Mouse (Mus musculus) spleen, adult 2 months (tissue): ENCODE results near the gene Eml4. TPM values are rescaled to one million over a fixed set of nuclear protein-coding genes. Genes with fewer than 3 reads are reported as not detected.

ENCODE experiments used
- DNase-seq, 2 experiments: peaks; one replicate each; pipeline versions ENCODE4 v3.0.0 to v3.0.0-alpha.2; 2012 to 2021; ENCODE audit warnings: low spot score in 2 of 2, low read depth in 1 of 2
- H3K27ac ChIP-seq: fragments of 200-500 bp; 2 replicates; pipeline ENCODE4 v1.5.1; 2012; ENCODE audit warnings: low read length, inconsistent platforms; ENCODE audit not compliant: insufficient read depth
- H3K27me3 ChIP-seq: fragments of 200-500 bp; 2 replicates; pipeline ENCODE4 v1.6.1; 2012; ENCODE audit warnings: mild to moderate bottlenecking, moderate library complexity, low read length, inconsistent platforms; ENCODE audit not compliant: control insufficient read depth, insufficient read depth
- H3K36me3 ChIP-seq: fragments of 200-500 bp; 2 replicates; pipeline ENCODE4 v1.6.1; 2012; ENCODE audit warnings: mild to moderate bottlenecking, low read length, inconsistent platforms; ENCODE audit not compliant: control insufficient read depth, insufficient read depth
- H3K4me1 ChIP-seq: fragments of 200-500 bp; 2 replicates; pipeline ENCODE4 v1.6.1; 2011; ENCODE audit warnings: inconsistent platforms; ENCODE audit not compliant: control insufficient read depth, insufficient read depth, insufficient read length
- H3K4me3 ChIP-seq: fragments of 200-500 bp; 2 replicates; pipeline ENCODE4 v1.5.1; 2011; ENCODE audit warnings: mild to moderate bottlenecking, inconsistent platforms; ENCODE audit not compliant: insufficient read depth, insufficient read length; ENCODE audit errors: extremely low read depth
- CTCF ChIP-seq: fragments of 200-500 bp; IDR thresholded peaks from 2 replicates; pipeline ENCODE4 v1.5.1; 2011; ENCODE audit warnings: mild to moderate bottlenecking, inconsistent platforms; ENCODE audit not compliant: insufficient read depth, insufficient read length, insufficient replicate concordance; ENCODE audit errors: extremely low read depth
- POLR2A ChIP-seq: fragments of 200-500 bp; IDR thresholded peaks from 2 replicates; pipeline ENCODE4 v1.6.1; 2011; ENCODE audit warnings: low read depth, low read length, inconsistent platforms
- WGBS: fragments of 180-500 bp; shearing (Covaris S2); methylation state at CpG from one replicate; pipeline ENCODE4 v1.1.7; 2018; 5-methylcytosine and 5-hydroxymethylcytosine counted together
- polyA plus RNA-seq: library from polyadenylated mRNA; depleted of rRNA; stranded (reverse); fragments of >200 nt; gene quantifications from 2 replicates; pipeline ENCODE4 v1.2.3, GENCODE M21; 2012

The Eml4 gene
- polyA plus RNA-seq, 1 experiment: 13.7 TPM

DNA sequence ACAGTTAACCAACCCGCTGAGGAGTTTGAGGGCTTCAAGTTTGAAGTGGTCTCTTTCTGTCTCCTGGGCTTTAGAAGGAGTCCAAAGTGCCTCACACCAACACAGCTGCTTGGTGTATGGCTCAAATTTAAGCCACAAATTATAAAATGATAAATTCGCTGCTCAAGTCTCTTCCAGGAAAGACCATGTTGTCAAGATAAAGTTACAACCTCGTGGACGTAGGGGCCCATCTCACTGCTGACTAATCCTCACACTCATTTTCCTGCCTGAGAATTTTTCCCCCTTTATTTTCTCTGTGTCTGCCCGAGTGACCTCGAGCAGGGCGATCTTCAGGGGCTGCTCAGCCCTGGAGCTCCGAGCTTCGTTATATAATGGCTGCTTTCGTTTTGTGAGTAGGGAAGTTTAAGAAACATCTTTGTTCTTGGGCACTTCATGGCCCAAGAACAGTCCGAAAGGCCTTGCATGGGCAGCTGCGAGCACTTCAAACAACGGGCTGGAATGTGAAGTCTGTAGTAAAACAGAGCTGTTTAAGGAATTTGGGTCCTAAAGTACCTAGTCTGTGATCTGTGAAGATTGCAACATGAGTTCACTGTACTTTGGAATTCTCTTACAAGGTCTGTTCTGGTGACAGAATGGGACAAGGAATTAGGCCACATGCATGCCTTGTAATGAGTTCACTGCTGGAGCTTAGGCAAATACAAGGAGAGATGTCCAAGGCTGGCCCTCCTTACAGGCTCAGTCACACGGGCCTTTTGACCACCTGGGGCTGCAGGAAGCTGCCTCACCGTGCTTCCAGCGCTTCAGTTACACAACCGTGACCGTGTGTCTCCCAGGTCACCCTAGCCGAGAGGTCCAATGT lies 27.1 kb upstream of the Eml4 start:
- DNase-seq: no peak
- 48% methylated on average over 19 of the region's 19 CpGs for WGBS
- no peak overlapping the region for H3K27ac ChIP-seq

DNA sequence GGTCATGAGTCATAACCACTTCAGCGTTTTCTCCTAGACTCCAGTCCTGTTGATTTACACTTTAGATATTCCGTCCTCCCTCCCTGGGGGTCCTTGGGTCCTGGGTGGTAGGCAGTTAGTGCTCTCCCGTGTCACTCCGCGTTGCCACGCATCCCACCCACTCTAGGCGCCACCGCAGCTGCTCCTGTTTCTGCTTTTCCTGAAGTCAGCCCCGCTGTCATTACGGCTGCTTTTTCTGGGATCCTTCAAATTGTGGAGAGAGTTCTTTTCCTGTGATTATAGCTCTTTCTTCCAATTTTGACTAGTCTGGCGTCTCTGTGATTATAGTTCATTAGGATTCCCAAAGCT lies 26.5 kb upstream of the Eml4 start:
- 82% methylated on average over 11 of the region's 11 CpGs for WGBS
- DNase-seq: no peak
- H3K4me1 ChIP-seq: peaks cover 3% of the 10 kb centered on the region; the same call in 1 of the 2 replicates
- TF ChIP-seq POLR2A: no peak
- TF ChIP-seq CTCF: no peak
- H3K36me3 ChIP-seq: no peaks in the 10 kb centered on the region
- H3K27ac ChIP-seq: no peak overlapping the region
- H3K4me3 ChIP-seq: no peak overlapping the region
- H3K27me3 ChIP-seq: no peaks in the 10 kb centered on the region

More for the DNA sequence above, 27.1 kb upstream of the Eml4 start:
- no peak for TF ChIP-seq POLR2A
- TF ChIP-seq CTCF: no peak
- Histone ChIP-seq H3K36me3 (no peaks in the 10 kb centered on the region), H3K27me3 (no peaks in the 10 kb centered on the region), H3K4me3 (no peak overlapping the region), H3K4me1 (peaks cover 3% of the 10 kb centered on the region; the same call in 1 of the 2 replicates)

DNA sequence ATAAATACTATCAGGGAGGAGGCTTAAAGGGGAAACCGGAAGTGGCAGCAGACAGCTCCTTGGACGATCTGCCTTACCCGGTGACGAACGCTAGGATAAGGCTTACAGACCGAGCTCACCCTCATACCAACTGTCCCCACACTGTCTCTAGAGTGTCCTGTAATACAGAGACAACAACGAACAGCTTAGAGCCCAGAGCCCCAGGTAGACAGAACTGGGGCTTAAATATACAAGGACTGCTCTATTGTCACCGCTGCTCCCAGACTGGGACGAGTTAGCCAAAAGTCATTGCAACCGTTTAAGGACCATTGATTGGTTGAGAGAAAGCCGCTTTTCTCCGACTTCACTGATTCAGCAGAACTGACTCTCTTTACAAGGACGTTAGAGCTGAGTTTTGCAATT lies 15.5 kb upstream of the Eml4 start:
- Histone ChIP-seq H3K27ac (no peak overlapping the region), H3K27me3 (no peaks in the 10 kb centered on the region), H3K4me3 (peak overlapping the region; percentile 0; the same call in 1 of the 2 replicates), H3K4me1 (peaks cover 6% of the 10 kb centered on the region; the same call in 1 of the 2 replicates), H3K36me3 (no peaks in the 10 kb centered on the region)
- no peak for DNase-seq
- 64% methylated on average over 13 of the region's 13 CpGs for WGBS
- TF ChIP-seq CTCF: no peak
- no peak for TF ChIP-seq POLR2A

DNA sequence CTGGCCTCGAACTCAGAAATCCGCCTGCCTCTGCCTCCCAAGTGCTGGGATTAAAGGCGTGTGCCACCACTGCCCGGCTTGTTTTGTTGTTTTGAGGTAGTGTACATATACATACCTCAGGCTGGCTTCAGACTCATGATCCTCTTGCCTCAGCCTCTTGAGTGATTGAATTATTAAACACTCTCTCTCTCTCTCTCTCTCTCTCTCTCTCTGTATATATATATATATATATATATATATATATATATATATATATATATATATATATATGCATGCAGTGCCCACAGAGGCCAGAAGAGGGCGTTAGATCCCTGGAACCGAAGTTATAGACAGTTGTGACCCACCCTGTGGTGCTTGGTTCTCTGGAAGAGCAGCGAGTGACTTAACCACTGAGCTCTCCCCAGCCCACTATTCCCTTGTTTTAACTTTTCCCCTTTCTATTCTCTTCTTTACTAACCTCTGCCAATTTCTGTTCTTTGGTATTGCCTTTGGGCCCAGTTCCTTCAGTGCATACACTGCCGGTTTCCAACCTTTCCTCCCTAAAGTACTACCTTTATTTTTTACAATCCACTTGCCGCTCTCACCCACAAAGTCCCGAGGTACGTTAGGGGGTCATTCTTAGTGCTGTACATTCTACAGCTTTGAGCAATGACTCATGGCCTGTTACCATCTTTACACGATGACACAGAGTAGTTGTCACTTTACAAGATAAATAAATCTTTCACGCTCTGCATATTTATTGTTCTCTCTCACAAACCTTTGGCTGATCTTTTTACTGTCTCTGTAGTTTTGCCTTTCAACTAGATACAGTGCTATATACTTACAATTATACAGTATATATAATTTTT lies 13.5 kb upstream of the Eml4 start:
- Histone ChIP-seq H3K4me3 (no peak overlapping the region), H3K4me1 (peaks cover 6% of the 10 kb centered on the region; the same call in 1 of the 2 replicates), H3K36me3 (no peaks in the 10 kb centered on the region), H3K27ac (no peak overlapping the region), H3K27me3 (no peaks in the 10 kb centered on the region)
- TF ChIP-seq POLR2A: no peak
- no peak for TF ChIP-seq CTCF
- WGBS: 76% methylated on average over 13 of the region's 13 CpGs
- no peak for DNase-seq

DNA sequence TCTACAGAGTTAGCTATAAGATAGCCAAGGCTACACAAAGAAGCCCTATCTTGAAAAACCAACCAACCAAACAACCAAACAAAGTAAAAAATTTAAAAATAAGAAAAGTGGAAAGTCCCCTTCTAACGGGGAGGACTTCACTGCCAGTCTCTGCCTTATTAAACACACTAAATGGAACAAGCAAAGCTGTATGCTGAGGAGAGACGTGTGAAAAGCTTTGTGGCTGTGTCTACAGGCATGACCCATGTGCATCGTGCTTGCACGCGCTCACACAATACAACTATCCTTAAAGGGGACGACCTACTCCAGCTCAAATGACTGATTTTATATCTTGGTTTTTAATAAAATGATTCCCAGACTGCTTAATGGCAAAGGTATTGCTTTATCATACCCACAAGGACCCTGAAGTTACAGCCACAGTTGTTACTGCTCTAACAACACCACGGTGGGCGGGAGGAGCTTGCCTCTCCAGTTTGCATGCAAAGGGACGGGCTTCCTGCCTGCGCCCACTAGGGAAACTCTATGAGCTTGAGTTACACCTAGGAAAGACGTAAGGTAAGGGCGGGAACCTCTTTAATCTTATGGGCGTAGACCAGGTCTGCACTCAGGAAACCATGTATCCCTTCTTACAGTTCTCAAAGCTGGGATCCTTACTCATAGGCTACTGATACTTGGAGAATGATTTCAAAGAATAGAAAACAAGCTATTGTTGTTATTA lies 11.2 kb upstream of the Eml4 start:
- Histone ChIP-seq H3K4me1 (peaks cover 6% of the 10 kb centered on the region; the same call in 1 of the 2 replicates), H3K4me3 (no peak overlapping the region), H3K36me3 (no peaks in the 10 kb centered on the region), H3K27me3 (no peaks in the 10 kb centered on the region), H3K27ac (peak overlapping the region; percentile 83)
- WGBS: 48% methylated on average over 13 of the region's 13 CpGs
- TF ChIP-seq CTCF (no peak), POLR2A (0 out of 2 replicates have a peak, but pooled peaks have one; percentile 10)
- DNase-seq: peak; percentile 55 to 58

DNA sequence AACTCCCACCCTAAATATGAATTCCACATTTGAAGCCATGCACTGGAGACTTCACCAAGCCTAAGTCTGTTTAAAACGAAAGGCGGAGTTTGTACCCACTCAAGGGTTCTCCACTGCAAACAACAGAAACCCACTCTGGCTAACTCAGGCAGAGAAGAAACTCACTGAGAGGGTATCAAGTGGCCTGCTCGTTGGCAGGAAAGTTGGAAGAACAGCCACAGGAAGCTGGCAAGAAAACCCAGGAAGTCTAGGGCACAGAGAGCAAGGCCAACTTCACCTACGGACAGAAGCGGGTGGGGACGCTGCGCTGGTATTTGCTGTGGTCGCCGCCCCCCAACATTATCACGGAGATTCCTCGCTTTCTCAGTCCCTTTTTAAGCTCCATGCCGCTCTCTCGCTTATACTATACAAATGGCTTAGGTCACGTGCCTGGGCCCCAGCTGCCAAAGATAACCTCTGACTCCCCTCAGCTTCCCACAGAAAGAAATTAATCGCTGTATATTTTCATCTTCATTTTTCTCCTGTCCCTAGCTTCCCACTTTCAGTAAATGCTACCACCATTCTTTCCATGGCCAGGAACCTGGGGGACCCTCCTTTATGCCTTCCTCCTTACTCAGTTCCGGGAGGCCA lies 9.7 kb upstream of the Eml4 start:
- no peaks in the 10 kb centered on the region for H3K27me3 ChIP-seq
- peak overlapping the region; percentile 16; the same call in 1 of the 2 replicates for H3K27ac ChIP-seq
- H3K4me1 ChIP-seq: peaks cover 6% of the 10 kb centered on the region; the same call in 1 of the 2 replicates
- no peaks in the 10 kb centered on the region for H3K36me3 ChIP-seq
- no peak for TF ChIP-seq POLR2A
- TF ChIP-seq CTCF: no peak
- DNase-seq: no peak
- 78% methylated on average over 16 of the region's 16 CpGs for WGBS
- H3K4me3 ChIP-seq: no peak overlapping the region
